Mouse (Mus musculus): ENCODE measurements at regions not wholly inside any gene's neighbourhood (a gene's known extent, or its start where the extent isn't known, plus 50 kb on each side); places are given as distances from the start of the nearest gene placed in this dataset.

DNA sequence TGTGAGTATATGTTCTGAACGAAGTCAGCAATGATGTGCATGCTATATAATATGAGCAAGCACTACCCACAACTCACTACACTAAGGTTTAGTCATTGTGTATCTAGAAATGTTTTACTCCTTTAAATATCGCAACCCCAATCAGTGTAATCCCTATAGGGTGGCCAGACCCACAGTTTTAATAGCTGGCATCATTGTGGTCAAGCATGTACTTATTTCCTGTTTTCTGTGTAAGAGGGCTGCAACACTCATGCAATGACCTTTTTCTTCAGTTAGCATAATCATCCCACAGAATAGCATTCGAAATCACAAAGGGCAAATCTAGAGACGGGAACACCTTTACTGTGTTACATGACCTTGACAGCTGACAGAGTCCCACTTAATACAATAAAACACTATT is 333.3 kb downstream of the Insc start:
- DNase-seq = no peak

GRCm38 (mm10) chr7:115084711-115085380 is 341.4 kb downstream of the Insc start:
- no peak for DNase-seq

DNA sequence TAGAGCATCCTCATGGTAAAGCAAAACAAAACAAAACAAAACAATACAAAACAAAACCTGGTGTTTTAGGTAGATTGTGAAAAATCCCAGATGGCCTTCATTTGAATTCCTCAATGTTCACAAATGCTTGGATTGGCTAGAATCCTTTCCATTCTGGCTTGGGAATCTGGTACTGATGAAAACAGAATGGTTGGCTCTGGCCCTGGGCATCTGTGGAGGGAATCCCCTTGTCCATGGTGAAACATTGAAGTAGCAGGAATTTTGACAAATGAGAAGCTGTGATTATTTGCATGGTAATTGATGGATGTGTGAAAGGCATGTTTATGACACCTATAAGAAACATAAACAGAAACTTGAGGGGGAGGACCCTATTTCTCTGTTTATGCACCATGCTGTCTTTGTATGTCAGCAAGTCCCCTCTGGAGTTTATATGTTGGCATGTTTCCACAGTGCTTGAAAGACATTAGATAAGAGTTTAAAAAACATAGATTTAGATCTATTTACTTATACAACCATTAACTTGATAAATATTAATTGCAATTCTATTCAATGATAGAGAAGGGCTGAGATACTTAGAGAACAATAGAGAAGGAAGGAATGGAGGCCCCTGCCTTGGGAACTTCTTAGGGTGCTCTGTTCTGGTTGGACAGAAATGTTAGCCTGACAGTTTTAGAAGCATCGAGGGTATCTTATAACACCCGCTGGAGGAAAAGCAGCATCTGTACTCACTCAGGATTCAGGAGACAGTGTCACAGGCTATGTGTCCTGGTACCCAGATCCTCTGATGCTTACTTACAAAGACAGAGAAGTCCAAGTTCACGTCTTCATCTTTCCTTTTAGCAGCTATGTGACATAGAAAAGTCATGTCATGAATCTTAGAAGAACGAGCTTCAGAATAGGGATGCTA is 343.3 kb downstream of the Insc start:
- DNase-seq = no peak

DNA sequence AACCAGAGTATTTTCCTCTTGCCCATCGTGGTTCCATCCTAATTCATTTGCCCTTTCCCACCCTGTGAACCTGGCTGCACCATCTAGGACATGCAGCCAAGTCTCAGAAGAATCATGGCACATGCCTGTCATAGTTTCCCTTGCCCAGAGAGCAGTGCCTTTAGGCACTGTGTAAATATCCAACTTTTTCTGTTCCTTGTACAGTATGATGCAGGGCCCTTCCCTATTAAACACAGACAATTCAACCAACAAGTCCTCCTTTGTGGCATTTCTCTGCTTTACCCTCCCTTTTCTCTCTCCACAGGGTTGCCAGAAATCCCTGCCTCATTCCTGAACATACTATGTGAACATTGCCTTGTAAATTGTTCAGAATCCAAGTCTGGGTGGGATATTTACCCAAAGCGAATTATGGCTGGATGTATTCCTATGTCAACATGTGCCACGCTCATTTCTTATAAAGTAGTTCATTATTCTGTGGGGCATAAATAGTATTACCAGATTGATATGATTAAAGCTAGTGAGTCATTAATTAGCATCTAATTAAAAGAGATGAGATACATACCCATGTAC is 349.1 kb downstream of the Insc start:
- no peak for DNase-seq

DNA sequence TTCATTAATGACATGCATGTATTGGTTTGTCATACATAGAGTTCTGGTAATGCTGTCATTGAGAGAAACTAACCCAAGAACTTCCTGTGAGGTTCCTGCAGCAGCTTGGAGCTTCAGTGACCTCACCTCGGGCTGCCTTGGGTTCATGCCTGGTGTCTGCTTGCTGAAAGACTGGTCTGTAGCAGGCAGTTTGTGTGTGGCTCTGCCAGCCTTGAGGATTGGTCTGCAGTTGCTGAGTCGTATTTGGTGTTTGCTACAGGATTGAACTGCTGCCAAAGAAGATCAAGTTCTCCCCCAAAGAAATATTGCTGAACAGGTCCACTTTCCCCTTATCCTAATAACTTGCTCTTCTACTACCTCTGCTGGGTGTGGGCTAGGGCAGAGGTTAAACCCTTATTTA is 362.5 kb downstream of the Insc start:
- DNase-seq = no peak

GRCm38 (mm10) chr7:115112282-115112681 is 368.8 kb downstream of the Insc start:
- DNase-seq = no peak

DNA sequence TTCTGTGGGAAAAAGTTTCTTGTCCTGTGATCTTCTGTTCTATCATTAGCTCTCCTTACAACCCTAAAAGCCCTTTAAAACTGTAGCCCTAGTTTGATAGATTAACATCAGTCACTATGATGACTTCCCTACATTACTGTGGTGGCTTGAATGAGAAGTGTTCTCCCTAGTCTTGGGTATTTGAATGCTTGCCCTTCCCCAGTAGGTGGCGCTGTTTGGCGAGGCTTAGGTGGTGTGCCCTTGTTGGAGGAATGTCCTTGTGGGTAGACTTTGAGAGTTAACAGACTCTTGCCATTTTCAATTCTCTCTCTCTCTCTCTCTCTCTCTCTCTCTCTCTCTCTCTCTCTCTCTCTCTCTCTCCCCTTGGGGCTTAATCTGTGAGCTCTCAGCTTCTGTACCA is 379.8 kb downstream of the Insc start:
- DNase-seq = no peak

DNA sequence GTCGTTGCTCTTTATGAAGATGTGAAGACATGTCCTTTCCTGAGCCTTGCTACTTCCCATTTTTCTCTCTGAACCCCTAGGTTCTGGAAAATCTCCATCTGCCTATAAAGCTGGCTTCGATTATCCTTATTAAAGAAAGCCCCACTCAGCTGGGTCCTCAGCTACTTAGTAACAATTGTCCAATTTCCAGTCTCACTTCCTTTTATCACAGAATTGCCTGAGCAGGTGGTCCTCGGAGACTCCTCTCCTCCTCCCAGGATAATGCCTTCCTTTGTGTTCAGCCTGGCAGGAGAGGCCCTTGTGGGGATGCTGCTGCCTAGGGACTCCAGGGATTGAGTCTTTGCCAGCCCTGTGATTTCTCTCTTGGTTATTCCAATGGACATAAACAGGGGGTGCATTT is 385.5 kb downstream of the Insc start:
- no peak for DNase-seq

DNA sequence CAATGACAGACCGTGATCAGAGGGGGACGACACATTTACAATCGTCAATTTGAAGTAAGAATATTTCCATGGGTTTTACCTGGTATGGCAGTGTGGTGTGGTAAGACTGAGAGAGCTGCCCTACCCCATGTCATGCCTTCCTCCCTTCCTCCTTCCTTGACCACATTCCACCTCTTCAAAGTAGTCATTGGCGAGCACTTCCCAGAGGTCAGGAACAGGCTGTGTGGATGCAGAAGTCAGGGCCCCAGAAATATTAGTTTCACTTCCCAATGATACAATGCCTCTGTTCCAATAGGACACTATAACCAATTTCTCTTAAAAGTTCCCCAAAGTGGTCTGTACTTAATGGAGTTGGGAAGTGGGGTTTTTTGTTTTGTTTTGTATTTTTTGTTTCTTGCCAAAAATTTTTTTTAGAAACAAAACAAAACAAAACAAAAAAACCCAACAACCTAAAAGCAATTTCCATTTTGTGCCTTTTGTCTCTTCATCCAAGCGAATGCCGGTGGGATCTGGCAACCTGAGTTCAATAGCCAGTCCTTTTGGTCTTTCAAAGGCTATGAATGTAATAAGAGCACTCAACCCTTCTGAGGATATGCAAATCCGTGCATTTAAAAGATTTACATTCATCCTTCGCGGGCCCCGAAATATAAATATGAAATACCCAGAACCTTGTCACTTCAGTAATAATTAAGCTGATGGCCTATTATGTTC is 387.9 kb downstream of the Insc start:
- no peak for DNase-seq

- no peak for DNase-seq
These were observed 388.6 kb downstream of the Insc start for GRCm38 (mm10) chr7:115131970-115132551.

DNA sequence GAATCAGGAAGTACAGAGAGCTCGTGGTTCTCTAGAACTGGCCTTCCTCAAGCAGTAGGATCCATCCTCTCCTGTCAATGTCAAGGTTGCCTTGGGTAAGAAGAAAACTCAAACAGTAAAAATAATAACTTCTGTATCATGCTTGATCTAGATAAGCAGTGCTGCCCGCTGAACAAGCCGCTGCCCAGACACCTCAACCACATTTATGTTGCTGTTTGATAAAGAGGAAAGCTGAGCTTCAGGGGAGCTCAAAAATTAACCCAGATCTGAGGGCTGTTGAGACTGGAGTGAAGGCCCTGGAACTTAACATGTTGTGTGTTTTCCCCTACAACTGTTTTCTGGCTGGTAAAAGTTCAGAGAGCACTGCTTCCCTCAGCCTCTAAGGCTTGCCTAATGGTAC is 389.1 kb downstream of the Insc start:
- no peak for DNase-seq

DNA sequence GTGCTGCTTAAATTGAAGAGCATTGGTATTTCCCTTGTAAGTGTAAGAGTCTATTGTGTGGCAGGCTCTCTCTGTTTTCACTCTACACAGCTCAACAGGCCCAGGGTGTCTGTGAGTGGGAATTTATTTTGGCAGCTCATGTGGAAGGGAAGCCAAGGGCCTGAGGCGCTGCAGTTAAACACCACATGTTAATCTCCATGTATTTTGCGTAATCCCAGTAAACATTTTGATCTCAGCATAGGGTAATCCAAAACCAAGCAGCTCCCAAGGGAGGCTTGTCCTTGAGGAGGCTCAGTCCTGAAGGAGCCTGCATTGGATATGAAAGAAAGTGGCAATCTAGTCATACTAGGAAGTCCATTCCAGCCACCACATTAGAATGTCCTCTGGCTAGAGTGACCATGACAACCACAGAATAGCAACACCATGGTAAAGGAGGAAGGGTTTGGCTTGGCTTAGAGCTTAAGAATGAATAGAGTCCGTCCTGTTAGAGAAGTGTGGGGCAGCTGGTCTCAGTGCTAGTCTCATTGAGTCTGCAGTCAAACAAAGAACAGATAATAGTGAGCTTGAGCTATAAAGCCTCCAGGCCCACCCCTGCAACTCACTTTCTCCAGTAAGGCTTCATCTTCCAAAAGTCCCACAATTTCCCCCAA is 391.6 kb downstream of the Insc start:
- DNase-seq = peak; percentile 12

DNA sequence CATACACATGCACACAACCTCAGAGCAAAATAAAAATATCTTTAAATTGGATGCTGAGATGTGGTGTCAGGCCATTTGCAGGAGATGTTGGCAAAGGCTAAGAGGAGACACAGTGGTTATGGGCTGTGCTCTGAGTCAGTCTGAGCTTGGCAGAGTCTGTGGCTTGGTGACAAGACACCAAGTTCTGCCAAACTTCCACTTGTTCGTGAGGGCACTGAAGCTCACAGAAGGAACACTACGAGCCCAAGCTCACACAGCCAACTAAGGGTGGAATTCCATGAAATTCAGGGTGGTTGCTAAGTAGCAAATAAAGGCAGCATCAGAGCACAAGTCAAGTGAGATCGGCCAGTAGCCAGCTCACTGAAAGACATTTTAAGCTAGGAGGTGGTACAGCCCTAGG is 396.8 kb downstream of the Insc start:
- peak; percentile 12 for DNase-seq

DNA sequence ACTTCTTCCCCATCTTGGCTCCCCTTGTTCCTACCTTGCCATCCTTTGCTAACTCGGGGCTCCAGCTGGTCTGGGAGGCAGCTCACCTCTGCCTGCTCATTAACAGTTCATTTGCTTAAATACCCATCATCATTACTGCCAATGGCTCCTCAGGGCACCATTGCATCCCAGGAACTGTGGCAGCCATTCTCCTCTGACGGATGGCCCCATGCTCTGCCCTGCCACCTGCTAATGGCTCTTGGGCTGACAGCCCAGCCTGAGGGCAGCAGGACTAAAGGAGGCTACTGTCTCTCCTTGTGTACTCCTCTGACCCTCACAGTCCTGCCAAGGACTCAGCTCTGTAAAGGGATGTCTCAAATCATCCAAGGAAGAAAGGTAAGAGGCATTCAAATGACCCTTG is 398.7 kb downstream of the Insc start:
- no peak for DNase-seq

GRCm38 (mm10) chr7:115144947-115145346 is 401.5 kb downstream of the Insc start:
- no peak for DNase-seq

GRCm38 (mm10) chr7:115147352-115147977 is 404.0 kb downstream of the Insc start:
- no peak for DNase-seq

GRCm38 (mm10) chr7:115153291-115153690 is 409.8 kb downstream of the Insc start:
- DNase-seq = no peak

DNA sequence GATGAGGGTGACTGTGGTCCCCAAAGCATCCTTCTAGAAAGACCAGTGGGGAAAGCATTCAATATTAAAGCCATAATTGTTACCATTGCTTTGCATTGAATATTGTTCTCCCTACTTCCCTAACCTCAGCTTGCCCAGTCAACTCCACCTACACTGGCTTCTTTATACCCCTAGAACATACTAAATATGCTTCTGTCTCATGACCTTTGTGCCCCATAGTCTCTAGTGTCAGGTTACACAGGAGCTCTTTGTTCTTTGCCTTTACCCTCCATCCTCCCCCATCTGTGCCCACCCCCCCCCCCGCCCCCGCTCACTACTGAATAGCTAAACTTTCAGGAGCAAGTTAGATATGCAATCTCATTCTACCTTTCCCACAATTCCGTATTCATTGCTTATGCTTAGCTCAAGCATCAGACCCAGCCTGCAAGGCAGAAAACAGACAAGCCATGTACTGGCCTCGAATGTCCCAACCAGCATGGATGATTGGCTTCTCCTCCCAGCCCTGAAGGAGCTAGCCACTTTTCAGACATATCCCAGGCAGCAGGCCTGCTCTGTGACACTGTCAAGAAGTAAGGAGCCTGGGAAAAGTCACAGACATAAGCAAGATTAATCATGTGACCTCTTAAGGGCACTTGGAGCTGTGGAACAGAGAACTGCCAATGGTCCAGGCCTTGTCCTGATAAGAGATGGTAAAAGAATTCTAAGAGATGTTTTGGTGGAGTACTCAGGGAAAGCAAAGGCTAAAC is 410.4 kb downstream of the Insc start:
- DNase-seq = no peak

- DNase-seq = no peak
These were observed 426.5 kb downstream of the Insc start for GRCm38 (mm10) chr7:115170023-115170422.

- peak; percentile 68 for DNase-seq
These were observed 426.9 kb downstream of the Insc start for GRCm38 (mm10) chr7:115170439-115170838.

DNA sequence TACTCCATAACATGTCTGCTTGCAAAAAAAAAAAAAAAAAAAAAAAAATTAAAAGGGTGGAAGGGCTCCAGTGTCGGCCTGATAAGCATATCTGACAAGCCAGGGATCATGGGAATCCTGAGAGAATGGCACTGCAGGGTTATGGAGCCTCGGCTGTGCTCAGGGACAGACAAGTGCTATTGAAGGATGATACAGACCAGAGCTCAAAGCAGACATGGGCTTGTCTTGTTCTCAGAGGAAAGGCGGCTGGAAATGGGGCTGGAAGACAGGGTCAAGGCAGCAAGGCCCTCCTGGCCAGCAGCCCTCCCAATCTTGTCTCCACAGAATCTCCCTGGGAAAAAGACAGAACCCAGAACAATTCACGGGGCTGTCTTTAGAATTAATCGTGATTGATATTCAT is 449.0 kb downstream of the Insc start:
- no peak for DNase-seq
